Mouse (Mus musculus): ENCODE measurements around the gene Cenpb.

- TF ChIP-seq CTCF (IDR thresholded peaks at IDR 0.05; ENCODE audit: low read depth) (no peak), EP300 (IDR thresholded peaks at IDR 0.05; ENCODE audit: low read depth) (no peak)
Observed at GRCm38 (mm10) chr2:131159938-131160581, 19.8 kb downstream of the Cenpb start, which contains the start of gene 1700037H04Rik.
